Mouse (Mus musculus) hindbrain, embryonic 16.5 days (tissue): Measurements from ENCODE around the gene Cnot4. TPM values are rescaled to one million over a fixed set of nuclear protein-coding genes. Genes with fewer than 3 reads are reported as not detected.

Source experiments
- ATAC-seq: fragments of 200-750 bp; cut with Nextera tagmentation; 2 replicates; pipeline ENCODE4 v1.8.0; 2017; ENCODE audit warnings: moderate TSS enrichment, moderate library complexity
- H3K27ac ChIP-seq: fragments of 300-500 bp; sonication (generic); 2 replicates; pipeline ENCODE4 v1.5.1; 2014; ENCODE audit warnings: low read depth, mild to moderate bottlenecking, control low read depth, low read length, moderate library complexity
- H3K27me3 ChIP-seq: fragments of 300-500 bp; sonication (generic); replicated peaks from 2 replicates; pipeline ENCODE4 v1.6.1; 2014; ENCODE audit warnings: low read length; ENCODE audit not compliant: control insufficient read depth, insufficient read depth
- H3K36me3 ChIP-seq: fragments of 300-500 bp; sonication (generic); 2 replicates; pipeline ENCODE4 v1.6.1; 2014; ENCODE audit warnings: mild to moderate bottlenecking, low read length, moderate library complexity, mixed read lengths; ENCODE audit not compliant: control insufficient read depth, insufficient read depth
- H3K4me1 ChIP-seq: fragments of 300-500 bp; sonication (generic); 2 replicates; pipeline ENCODE4 v1.6.1; 2014; ENCODE audit warnings: low read depth, low read length; ENCODE audit not compliant: control insufficient read depth, insufficient read depth
- H3K4me2 ChIP-seq: fragments of 300-500 bp; sonication (generic); 2 replicates; pipeline ENCODE4 v1.6.1; 2014; ENCODE audit warnings: mild to moderate bottlenecking, low read length, control low read depth, moderate library complexity
- H3K4me3 ChIP-seq: fragments of 300-500 bp; sonication (generic); 2 replicates; pipeline ENCODE4 v1.5.1; 2014; ENCODE audit warnings: mild to moderate bottlenecking, low read length, control low read depth, moderate library complexity
- H3K9ac ChIP-seq: fragments of 300-500 bp; sonication (generic); 2 replicates; pipeline ENCODE4 v1.6.1; 2014; ENCODE audit warnings: low read depth, mild to moderate bottlenecking, control low read depth, low read length, moderate library complexity
- H3K9me3 ChIP-seq: fragments of 300-500 bp; sonication (generic); 2 replicates; pipeline ENCODE4 v1.6.1; 2014; ENCODE audit warnings: mild to moderate bottlenecking, low read length, moderate library complexity; ENCODE audit not compliant: control insufficient read depth
- WGBS: fragments of 180-500 bp; shearing (Covaris S2); extraction: QIAGEN DNeasy Blood & Tissue Kit; methylation state at CpG from one replicate; pipeline ENCODE4 v1.1.7; 2014; 5-methylcytosine and 5-hydroxymethylcytosine counted together
- polyA plus RNA-seq: library from polyadenylated mRNA; unstranded; fragments of >200 nt; fragmentation: Nextera tagmentation; extraction: Ambion mirVana; gene quantifications from 2 replicates; pipeline ENCODE4 v1.2.1, GENCODE M21; 2015

Cnot4 gene
- polyA plus RNA-seq, 1 experiment from 2014 or later: 33.1 TPM

DNA sequence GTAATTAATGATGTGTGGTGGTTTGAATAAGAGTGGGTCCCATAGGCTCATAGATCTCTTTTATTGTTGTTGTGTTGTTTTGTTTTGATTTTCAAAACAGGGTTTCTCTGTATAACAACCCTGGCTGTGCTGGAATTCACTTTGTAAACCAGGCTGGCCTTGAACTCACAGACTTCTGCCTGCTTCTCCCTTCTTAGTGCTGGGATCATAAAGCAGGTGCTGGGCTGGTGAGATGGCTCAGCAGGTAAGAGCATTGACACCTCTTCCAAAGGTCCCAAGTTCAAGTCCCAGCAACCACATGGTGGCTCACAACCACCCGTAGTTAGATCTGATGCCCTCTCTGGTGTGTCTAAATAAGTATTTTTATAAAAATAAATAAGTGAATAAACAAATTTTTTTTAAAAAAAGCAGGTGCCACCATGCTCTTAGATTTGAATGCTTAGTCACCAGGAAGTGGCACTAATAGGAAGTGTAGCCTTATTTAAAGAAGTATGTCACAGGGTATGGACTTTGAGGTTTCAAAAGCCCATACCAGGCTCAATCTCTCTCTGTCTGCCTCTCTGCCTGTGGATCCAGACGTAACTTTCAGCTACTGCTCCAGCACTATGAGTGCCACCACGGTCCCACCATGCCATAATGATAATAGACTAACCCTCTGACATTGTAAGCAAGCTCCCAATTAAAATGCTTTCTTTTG is 14.3 kb upstream of the Cnot4 start:
- ATAC-seq: no peak
- H3K9ac ChIP-seq: no peak overlapping the region
- no peaks in the 10 kb centered on the region for H3K4me1 ChIP-seq
- no peak overlapping the region for H3K4me2 ChIP-seq
- H3K27ac ChIP-seq: no peak overlapping the region
- no peaks in the 10 kb centered on the region; the same call in 1 of the 2 replicates for H3K9me3 ChIP-seq
- H3K4me3 ChIP-seq: no peak overlapping the region
- H3K36me3 ChIP-seq: no peaks in the 10 kb centered on the region
- 83% methylated on average over 3 of the region's 3 CpGs for WGBS
- no peaks in the 10 kb centered on the region for H3K27me3 ChIP-seq

DNA sequence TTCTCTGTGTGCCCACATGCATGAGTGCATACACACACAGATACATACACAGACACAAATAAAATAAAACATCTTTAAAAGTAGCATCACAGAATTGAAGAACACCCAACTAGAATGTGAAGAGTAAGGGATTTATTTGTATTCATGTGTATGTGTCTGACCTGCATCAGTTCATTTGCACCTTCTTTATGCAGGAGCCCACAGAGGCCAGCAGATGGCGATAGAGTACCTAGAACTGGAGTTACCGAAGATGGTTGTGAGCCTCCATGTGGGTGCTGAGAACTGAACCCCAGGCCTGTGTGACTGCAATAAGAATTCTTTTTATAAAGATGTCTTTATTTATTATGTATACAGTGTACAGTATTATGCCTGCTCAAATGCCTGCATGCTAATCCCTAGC is 12.0 kb upstream of the Cnot4 start:
- H3K9me3 ChIP-seq: no peaks in the 10 kb centered on the region; the same call in 1 of the 2 replicates
- 90% methylated on average over 2 of the region's 2 CpGs for WGBS

DNA sequence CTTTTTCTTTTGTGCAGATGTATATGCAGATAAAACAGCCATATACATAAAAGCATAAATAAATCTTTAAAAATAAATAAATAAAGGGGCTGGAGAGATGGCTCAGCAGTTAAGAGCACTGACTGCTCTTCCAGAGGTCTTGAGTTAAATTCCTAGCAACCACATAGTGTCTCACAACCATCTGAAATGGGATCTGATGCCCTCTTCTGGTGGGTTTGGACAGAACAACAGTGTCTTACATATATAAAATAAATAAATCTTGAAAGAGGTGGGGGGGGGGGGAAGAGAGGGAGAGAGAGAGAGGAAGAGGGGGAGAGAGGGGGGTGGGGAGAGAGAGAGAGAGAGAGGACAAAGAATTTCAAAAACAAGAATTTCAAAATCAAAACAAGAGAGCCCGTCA is 6.8 kb upstream of the Cnot4 start:
- Histone ChIP-seq H3K27ac (no peak overlapping the region), H3K4me1 (no peaks in the 10 kb centered on the region), H3K27me3 (no peaks in the 10 kb centered on the region), H3K4me3 (no peak overlapping the region), H3K36me3 (no peaks in the 10 kb centered on the region), H3K9me3 (no peaks in the 10 kb centered on the region; the same call in 1 of the 2 replicates), H3K9ac (no peak overlapping the region), H3K4me2 (no peak overlapping the region)
- no peak for ATAC-seq
- 96% methylated on average over 1 of the region's 1 CpGs for WGBS

More for the DNA sequence above, 12.0 kb upstream of the Cnot4 start:
- no peaks in the 10 kb centered on the region for H3K36me3 ChIP-seq
- no peak overlapping the region for H3K27ac ChIP-seq
- H3K4me1 ChIP-seq: no peaks in the 10 kb centered on the region
- H3K27me3 ChIP-seq: no peaks in the 10 kb centered on the region
- ATAC-seq: no peak
- H3K9ac ChIP-seq: no peak overlapping the region
- no peak overlapping the region for H3K4me3 ChIP-seq
- no peak overlapping the region for H3K4me2 ChIP-seq

DNA sequence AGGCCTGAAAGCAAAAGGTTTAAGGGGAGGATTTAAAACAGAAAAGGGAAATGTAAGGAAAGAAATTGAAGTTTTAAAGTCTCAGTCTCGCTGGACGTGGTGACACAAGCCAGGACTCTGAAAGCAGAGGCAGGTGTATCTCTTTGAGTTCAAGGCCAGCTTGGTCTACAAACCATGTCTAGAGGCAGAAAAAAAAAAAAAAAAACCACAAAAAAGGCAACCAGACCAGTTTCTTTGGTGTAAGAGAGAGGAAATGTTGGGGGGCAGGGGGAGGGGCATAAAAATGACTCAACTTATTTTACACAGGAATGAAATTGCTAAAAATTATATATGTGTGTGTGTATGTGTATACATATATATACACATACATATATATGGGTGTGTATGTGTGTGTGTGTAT is 1.3 kb upstream of the Cnot4 start:
- H3K9ac ChIP-seq: no peak overlapping the region
- WGBS: 63% methylated on average over 2 of the region's 2 CpGs
- ATAC-seq: no peak
- H3K4me3 ChIP-seq: no peak overlapping the region
- no peaks in the 10 kb centered on the region for H3K27me3 ChIP-seq
- no peak overlapping the region for H3K27ac ChIP-seq
- no peak overlapping the region; the same call in 1 of the 2 replicates for H3K4me2 ChIP-seq
- H3K4me1 ChIP-seq: peaks cover 15% of the 10 kb centered on the region
- no peaks in the 10 kb centered on the region for H3K36me3 ChIP-seq
- no peaks in the 10 kb centered on the region for H3K9me3 ChIP-seq

DNA sequence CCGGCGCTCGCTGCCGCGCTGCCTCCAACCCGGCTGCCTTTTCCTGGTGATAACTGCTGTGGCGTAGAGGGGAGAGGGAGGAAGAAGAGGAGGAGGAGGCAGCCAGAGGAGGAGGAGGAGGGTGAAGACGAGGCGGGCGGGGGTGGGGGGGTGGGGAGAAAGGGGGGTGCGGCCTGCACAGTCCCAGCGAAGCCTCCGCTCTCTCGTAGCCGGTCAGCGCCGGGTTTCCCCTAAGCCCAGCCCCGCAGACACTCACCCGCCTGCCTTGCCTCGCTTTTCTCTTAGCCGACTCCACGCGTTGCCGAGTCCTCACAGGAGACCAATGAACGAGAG is 312 bp downstream of the Cnot4 start:
- Histone ChIP-seq H3K9ac (peak overlapping the region; percentile 85), H3K9me3 (no peaks in the 10 kb centered on the region), H3K27me3 (no peaks in the 10 kb centered on the region), H3K36me3 (no peaks in the 10 kb centered on the region), H3K4me1 (peaks cover 15% of the 10 kb centered on the region), H3K27ac (peak overlapping the region; percentile 93), H3K4me2 (peak overlapping the region; percentile 74), H3K4me3 (peak overlapping the region; percentile 88)
- 1% methylated on average over 17 of the region's 25 CpGs for WGBS
- ATAC-seq: peak; percentile 92

DNA sequence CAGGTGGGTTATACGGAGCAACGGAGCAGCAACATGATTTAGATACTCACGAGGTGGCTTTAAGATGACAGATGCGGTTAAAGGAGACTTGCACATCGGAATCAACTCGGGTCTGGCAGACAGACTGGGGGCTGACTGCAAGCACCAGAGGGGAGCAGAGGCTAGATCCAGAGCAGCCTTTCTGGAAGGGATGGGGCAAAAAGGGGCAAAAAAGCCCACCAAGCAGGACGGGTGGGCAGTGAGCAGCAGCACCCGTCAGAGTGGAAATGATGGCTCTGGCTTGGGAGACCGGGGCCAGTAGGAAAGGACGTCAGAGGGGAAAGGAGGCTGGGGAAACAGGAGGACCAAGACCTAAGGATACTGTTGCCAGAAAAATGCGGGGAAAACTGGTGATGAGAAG is 718 bp downstream of the Cnot4 start:
- Histone ChIP-seq H3K4me1 (peaks cover 15% of the 10 kb centered on the region), H3K9me3 (no peaks in the 10 kb centered on the region), H3K36me3 (no peaks in the 10 kb centered on the region), H3K4me3 (peak overlapping the region; percentile 88), H3K9ac (peak overlapping the region; percentile 85), H3K27me3 (no peaks in the 10 kb centered on the region), H3K4me2 (peak overlapping the region; percentile 74), H3K27ac (peak overlapping the region; percentile 93)
- ATAC-seq: 0 out of 2 replicates have a peak, but pooled peaks have one; percentile 7
- under 1% methylated on average over 11 of the region's 11 CpGs for WGBS

DNA sequence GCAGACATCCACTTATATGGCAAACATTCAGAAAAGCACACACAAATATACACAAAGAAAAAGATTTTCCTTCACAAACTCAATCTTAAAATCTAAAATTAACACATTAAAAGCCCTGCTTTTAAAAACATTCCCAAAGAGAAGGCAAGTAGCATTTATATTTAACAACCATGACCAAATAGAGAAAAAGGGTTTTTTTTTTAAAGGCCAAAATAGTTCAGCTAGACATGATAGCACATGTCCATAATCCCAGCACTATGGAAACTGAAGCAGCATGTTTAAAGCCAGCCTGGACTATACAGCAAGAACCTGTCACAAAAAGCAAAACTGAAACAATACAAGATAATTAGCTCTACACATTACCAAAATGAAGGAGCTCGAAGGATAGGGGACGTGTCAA is 11.0 kb downstream of the Cnot4 start:
- no peaks in the 10 kb centered on the region for H3K9me3 ChIP-seq
- no peak overlapping the region for H3K9ac ChIP-seq
- H3K4me2 ChIP-seq: no peak overlapping the region
- no peaks in the 10 kb centered on the region for H3K27me3 ChIP-seq
- 84% methylated on average over 2 of the region's 2 CpGs for WGBS
- no peaks in the 10 kb centered on the region for H3K4me1 ChIP-seq
- no peak for ATAC-seq
- H3K27ac ChIP-seq: no peak overlapping the region
- no peak overlapping the region for H3K4me3 ChIP-seq
- H3K36me3 ChIP-seq: no peaks in the 10 kb centered on the region

DNA sequence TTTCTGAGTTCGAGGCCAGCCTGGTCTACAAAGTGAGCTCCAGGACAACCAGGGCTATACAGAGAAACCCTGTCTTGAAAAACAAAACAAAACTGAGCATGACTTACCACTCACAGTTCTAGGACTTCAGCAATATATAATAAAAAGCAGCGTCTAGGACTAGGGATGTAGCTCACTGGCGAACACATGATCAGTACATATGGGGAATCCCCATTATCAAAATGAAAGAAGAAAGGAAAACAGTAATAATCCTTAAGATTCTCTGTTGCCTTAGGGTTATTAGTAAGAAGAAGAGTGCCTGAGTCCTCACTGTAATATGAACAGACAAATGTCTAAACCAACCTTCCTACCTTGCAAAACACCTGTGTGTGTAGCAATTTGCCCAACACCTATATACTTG is 11.6 kb downstream of the Cnot4 start:
- Histone ChIP-seq H3K9ac (no peak overlapping the region), H3K36me3 (no peaks in the 10 kb centered on the region), H3K27me3 (no peaks in the 10 kb centered on the region), H3K4me2 (no peak overlapping the region), H3K4me3 (no peak overlapping the region), H3K4me1 (no peaks in the 10 kb centered on the region), H3K27ac (no peak overlapping the region), H3K9me3 (no peaks in the 10 kb centered on the region)
- WGBS: 98% methylated on average over 3 of the region's 3 CpGs
- ATAC-seq: no peak

DNA sequence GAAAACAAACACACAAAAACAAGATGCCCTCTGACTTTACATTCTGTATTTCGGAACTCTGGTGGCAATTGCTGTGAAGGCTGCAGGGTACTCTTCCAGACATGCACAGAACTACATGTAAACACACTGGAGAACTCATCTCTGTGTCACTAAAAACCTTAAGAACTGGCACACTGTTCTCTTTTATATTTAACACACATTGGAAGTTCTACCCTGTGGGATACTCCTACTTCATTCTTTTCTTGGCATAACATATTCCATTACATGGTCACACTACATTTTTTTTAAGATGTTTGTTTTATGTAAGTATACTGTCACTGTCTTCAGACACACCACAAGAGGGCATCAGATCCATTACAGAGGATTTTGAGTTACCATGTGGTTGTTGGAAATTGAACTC is 31.1 kb downstream of the Cnot4 start:
- no peaks in the 10 kb centered on the region for H3K9me3 ChIP-seq
- no peak overlapping the region for H3K4me3 ChIP-seq
- no peak overlapping the region for H3K27ac ChIP-seq
- no peak overlapping the region for H3K4me2 ChIP-seq
- H3K27me3 ChIP-seq: no peaks in the 10 kb centered on the region
- H3K4me1 ChIP-seq: no peaks in the 10 kb centered on the region
- H3K9ac ChIP-seq: no peak overlapping the region
- no peak for ATAC-seq
- H3K36me3 ChIP-seq: no peaks in the 10 kb centered on the region
- WGBS: 95% methylated on average over 1 of the region's 1 CpGs
